Mouse (Mus musculus) frontal cortex, postnatal 14 days (tissue): ENCODE measurements around the gene Zdhhc14.
A peak's percentile ranks its signal among the peaks of the same experiment; 100 is the strongest.
"Not testable (repeated sequence)": the region's sequence is repeated elsewhere in the genome, so short reads cannot be mapped to it uniquely, and the experiment has no call there.

Source experiments
- DNase-seq, 2 experiments: peaks; one replicate each; pipeline ENCODE4 v3.0.0; 2022; ENCODE audit warnings: low spot score in 2 of 2

Gene Zdhhc14

DNA sequence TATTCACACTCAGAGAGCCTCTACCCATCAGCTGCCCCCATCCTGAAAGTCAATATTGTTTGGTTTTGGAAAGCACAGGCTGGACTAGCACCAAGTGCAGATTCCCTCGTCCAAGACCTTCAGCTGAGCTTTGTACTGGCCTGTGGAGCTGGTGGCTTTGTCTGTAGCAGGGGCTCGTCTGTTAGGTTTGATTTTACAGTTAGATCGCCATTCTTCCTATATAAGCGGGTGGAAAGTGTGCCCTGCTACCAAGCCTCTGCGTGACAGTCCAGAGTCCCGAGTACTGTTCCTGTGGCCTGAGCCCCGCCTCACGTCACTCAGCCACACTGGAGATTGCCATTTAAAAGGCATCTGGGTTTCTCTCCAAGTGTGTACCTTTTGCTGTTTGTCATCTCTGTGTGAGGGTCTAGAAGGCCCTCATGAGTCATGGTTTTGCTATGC, 113.8 kb downstream of the Zdhhc14 start:
- DNase-seq: no peak

DNA sequence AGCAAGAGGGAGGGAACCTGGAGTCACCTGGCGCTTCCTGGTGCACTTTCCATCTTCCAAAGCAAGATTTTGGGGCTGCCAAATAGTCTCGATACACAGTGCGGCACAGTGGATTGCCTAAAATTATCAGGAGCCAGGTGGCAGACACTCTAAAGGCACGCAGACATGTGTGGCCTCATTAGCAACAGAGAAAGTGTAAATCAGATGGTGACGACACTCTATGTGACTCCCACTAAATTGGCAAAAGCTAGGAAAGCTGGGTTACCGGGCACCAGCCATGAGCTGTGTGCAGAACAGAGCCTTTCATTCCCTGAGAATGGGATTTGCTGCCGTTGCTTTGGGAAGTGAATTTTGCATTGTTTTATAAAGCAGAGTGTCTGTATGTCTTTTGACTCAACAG, 115.0 kb downstream of the Zdhhc14 start:
- DNase-seq: no peak

DNA sequence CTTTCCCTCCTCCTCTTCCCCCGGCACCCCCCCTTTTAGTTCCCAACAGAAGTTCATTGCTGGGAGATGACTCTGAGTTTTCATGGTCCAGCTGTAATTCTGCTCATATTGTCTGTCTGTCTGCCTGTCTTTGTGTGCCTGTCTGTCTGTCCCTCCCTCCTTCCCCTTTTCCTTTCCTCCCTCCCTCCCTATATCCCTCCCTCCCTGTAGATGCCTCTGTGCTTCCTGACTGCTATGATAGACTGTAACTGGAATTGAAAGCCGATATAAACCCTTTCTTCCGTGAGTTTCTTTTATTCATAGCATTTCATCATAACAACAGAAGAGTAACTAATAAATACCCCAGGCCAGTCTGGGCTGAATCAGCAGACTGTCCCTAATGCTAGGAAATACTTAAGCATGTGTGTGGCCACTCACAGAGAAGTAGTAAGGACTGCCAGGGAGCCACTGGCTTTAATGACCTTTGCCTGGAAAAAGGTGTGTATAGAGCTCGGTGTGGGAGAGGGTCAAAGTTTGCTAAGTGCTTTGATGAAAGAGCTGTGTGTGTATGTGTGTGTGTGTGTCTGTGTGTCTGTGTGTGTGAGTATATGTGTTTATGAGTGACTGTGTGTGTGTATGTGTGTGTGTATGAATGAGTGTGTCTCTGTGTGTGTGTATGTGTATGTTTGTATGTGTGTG, 117.7 kb downstream of the Zdhhc14 start:
- DNase-seq: no peak

DNA sequence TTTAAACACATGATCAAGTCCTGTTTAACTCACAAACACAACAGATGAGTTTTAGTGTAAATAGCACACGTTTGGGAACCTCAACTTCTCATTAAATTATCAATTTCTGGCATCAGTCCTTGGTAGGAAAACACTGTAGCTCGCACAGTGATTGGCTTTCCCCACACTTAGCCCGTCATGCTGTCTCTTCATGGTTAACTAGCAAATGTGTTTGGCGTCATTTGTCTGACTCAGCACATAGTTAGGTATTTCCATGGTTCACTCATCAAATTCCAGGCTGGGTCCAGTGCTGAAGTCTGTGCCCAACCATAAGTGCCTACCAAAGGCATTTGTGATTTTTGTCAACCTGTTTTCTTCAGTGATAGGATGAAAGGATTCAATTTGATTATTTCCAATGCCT, 119.9 kb downstream of the Zdhhc14 start:
- DNase-seq: no peak

- DNase-seq: no peak
These were observed 122.5 kb downstream of the Zdhhc14 start for GRCm38 (mm10) chr17:5614771-5615318.

DNA sequence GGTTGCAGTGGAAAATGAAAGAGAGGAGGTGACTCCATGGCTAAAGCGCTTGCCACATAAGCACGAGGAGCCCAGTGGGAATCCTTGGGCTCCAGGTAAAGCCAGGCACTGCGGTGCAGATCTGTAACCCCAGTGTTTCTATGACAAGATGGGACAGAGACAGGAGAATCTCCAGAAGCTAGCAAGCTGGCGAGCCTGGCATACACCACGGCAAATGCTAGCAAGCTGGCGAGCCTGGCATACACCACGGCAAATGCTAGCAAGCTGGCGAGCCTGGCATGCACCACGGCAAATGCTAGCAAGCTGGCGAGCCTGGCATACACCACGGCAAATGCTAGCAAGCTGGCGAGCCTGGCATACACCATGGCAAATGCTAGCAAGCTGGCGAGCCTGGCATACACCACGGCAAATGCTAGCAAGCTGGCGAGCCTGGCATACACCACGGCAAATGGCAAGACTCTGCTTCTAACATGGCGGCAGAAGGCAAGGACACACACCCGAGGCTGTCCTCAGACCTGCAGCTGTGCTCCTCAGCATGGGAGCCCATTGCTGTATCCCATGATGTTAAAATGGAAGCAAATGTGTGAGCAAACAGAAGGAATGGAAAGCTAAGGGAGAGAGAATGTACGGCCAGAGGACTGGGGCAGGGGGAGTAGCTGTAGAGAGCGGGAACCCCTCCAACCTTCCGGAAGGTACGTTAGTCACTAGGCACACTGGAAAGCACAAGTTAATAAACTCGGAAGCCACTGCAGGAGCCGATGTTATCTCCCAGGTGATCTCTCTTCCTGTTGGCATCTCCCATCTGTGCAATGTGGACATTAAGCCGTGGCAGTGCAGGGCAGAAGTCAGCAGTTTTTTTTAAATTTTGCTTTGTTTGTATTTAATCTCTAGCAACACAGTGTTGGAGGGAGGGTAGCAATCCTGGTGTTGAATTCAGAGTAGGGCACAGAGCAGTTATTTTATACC, 129.6 kb downstream of the Zdhhc14 start:
- no peak for DNase-seq

- no peak for DNase-seq
These were observed 130.4 kb downstream of the Zdhhc14 start for GRCm38 (mm10) chr17:5622764-5623163.

GRCm38 (mm10) chr17:5623181-5623580, 130.8 kb downstream of the Zdhhc14 start:
- DNase-seq: no peak

DNA sequence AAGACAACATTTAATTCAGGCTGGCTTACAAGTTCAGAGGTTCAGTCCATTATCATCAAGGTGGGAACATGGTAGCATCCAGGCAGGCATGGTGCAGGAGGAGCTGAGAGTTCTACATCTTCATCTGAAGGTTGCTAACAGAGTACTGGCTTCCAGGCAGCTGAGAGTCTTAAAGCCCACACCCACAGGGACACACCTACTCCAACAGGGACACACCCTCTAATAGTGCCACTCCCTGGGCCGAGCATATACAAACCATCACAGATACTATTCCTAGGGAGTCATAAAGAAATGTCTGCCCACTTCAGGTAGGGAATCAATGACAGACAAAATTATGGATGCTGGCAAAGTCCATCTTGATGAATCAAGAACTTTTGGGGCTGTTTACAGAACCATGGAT, 132.5 kb downstream of the Zdhhc14 start:
- not testable (repeated sequence) for DNase-seq

GRCm38 (mm10) chr17:5626402-5626801, 134.0 kb downstream of the Zdhhc14 start:
- no peak for DNase-seq

DNA sequence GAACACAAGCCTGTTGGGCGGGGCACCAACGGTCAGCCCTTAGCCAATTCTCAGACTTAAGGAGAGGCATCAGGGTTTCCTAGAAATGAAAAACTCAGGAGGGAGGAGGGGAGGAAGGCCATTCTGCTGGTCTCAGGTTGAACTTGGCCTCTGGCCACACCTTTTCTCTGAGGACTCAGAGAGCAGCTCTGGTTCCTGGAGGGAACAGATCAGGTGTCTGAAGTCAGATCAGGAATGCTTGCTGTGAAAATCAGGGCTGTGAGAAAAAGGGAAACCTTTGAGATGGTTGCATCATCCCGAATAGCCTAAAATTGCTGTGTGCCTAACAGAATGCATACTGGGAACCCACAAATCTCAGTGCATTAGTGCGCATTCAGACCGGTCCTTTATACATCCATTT, 135.3 kb downstream of the Zdhhc14 start:
- no peak for DNase-seq

DNA sequence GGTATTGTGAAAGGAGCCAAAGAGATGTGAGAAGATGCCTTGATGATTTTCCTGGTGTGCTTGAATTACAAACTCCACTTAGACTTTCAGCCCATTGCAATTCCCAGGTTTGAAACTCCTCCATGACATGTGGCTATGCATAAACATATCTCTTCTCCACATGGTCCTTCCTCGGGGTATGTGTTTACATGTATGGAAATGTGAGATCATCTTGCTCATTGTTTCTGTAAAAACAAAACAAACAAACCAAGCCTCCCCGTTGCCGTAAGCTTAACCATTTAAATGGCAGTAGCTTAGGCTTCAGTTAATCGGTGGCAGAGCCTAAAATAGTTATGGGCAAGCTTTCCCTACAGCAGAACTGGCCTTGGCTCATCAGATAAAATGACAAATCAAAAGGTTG, 137.3 kb downstream of the Zdhhc14 start:
- no peak for DNase-seq

DNA sequence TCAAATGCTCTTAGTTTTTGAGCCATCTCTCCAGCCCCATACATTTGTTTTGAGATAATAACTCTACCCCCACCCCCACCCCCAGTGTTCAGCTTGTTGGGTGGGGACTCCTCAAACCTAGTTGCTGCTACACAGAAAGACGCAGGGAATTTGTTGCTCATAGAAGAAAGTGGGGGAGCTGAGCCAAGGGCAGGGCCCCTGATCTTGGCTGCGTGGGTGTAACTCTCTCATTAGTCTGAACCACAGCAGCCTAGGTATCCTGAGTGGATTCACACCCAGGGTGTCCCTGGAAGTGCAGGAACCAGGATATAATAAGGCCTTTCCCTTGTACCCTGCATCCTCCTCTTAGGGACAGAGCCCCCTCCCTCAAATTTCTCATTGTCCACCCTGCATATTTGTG, 142.9 kb downstream of the Zdhhc14 start:
- no peak for DNase-seq

GRCm38 (mm10) chr17:5641436-5641835, 149.1 kb downstream of the Zdhhc14 start:
- no peak for DNase-seq

DNA sequence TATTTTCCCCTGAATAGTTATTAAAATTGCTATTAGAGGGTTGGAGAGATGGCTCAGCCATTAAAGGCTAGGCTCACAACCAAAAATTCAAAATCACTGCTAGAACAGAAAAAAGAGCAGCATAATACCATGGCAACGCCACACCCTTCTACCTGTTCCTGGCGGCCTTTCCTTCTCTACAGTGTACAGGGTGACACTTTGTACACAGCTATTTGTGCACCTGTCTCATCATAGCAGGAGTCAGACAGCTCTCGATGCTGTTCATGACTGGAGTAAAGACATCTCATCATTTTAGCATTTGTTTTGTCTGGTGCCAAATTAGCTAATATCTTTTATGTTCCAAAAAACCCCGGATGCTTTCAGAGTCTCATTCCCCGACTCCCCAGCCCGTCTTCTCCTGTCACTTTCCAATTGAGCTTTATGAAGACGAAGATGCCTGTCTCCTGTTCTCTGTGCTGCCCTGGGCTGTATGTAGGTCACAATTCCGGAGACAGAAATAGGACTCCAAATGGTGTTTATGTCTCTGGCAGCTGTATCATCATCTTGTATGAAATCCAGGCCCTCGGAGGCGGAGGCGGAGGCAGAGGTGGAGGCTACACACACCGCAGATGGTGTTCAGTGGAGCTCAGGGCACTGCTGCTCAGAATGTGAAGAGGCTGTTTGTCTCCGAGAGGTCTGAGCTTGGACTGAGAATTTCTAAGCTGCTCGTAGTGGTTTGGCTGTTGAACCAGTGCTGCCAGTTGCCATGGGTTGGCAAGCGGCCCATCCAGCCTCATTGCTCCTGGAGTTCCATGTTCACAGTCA, 150.8 kb downstream of the Zdhhc14 start:
- DNase-seq: peak; percentile 64 to 72

DNA sequence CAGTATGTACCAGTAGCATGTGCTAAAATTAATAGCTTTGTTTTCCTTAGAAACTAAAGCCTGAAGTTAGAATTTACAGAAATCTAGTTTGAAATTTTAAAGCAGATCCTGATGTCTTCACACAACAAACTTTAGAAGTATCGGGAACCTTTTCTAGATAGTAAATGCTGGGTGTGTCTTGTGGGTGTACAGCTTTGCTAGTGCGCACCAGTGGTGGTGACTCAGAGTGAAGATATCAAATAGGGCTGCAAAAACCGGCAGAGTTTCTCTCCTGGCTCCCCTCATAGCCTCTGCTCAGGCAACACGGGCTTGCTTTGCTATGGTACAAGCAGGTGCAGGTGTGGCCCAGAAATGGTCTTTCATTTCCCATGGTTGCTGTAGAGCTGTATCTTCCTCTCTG, 157.8 kb downstream of the Zdhhc14 start:
- no peak for DNase-seq

DNA sequence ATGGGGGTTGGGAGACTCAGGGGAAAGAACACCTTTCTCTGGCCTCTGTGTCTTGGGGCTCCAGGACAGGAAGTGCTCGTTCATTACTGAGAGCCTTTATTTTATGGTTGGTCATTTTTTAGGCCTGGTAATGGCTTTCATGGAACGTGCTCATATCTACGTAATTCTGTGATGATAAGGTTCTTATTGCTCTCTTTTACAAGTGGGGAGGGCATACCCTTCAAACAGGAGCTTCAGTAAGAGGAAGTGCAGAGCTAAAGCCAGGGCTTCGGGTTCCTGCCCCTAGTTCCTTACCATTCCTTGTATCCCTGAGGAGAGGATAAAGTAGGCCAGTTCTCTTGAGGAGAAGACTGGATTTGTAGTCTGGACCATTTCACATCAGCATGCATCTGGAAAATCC, 158.3 kb downstream of the Zdhhc14 start:
- no peak for DNase-seq

DNA sequence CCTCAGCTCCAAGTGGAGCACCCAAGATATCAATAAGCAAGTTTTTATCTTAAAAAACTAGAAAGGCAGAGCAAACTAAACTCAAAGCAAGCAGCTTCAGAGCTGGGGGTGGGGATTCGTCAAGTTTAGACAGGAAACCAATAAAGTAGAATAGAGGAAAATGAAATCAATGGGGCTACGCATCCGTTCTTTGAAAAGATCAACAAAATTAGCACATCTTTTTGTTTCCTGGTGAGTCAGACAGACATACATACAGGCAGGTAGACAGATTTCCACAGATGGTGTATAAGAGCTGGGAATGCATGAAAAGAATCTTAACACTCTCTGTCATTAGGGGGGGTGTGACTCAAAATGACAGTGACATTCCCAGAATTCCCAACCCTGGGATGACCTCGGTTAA, 159.2 kb downstream of the Zdhhc14 start:
- DNase-seq: no peak

GRCm38 (mm10) chr17:5653981-5654380, 161.6 kb downstream of the Zdhhc14 start:
- DNase-seq: no peak

- no peak for DNase-seq
These were observed 163.2 kb downstream of the Zdhhc14 start for GRCm38 (mm10) chr17:5655536-5655935.

- DNase-seq: no peak
These were observed 168.1 kb downstream of the Zdhhc14 start for GRCm38 (mm10) chr17:5660317-5661080.
